Mouse (Mus musculus) left cerebral cortex, adult 11 months (tissue): ENCODE results near the gene Msantd1.
"Not testable (repeated sequence)": the region's sequence is repeated elsewhere in the genome, so short reads cannot be mapped to it uniquely, and the experiment has no call there.

Source experiments
- DNase-seq: peaks from one replicate; pipeline ENCODE4 v3.0.0; 2022; ENCODE audit warnings: low spot score

Gene Msantd1

GRCm38 (mm10) chr5:34907910-34908725 is at the start of gene Msantd1:
TSS of gene Msantd1 (plus strand) at chr5:34908012.
- no peak for DNase-seq

GRCm38 (mm10) chr5:34865367-34865766 is 42.4 kb upstream of the Msantd1 start:
- DNase-seq, result no peak

- not testable (repeated sequence) for DNase-seq
Measured at GRCm38 (mm10) chr5:34880307-34880706, 27.5 kb upstream of the Msantd1 start.

GRCm38 (mm10) chr5:34881023-34881422 is 26.8 kb upstream of the Msantd1 start:
- DNase-seq, result no peak

- no peak for DNase-seq
Measured at GRCm38 (mm10) chr5:34885250-34885649, 22.6 kb upstream of the Msantd1 start.

GRCm38 (mm10) chr5:34889252-34889651 is 18.6 kb upstream of the Msantd1 start:
- no peak for DNase-seq

GRCm38 (mm10) chr5:34896697-34897453 is 10.9 kb upstream of the Msantd1 start:
- DNase-seq, result no peak

- DNase-seq, result no peak
Measured at GRCm38 (mm10) chr5:34899787-34900469, 7.9 kb upstream of the Msantd1 start.

- DNase-seq, result no peak
Measured at GRCm38 (mm10) chr5:34902371-34902770, 5.4 kb upstream of the Msantd1 start.

GRCm38 (mm10) chr5:34902811-34903385 is 4.9 kb upstream of the Msantd1 start:
- peak; percentile 29 for DNase-seq

GRCm38 (mm10) chr5:34904412-34904811 is 3.4 kb upstream of the Msantd1 start:
- no peak for DNase-seq

- DNase-seq, result no peak
Measured at GRCm38 (mm10) chr5:34907230-34907629, 582 bp upstream of the Msantd1 start.

GRCm38 (mm10) chr5:34908726-34909633 is 1.2 kb downstream of the Msantd1 start:
- no peak for DNase-seq

- DNase-seq, result no peak
Measured at GRCm38 (mm10) chr5:34909634-34910503, 2.1 kb downstream of the Msantd1 start.

GRCm38 (mm10) chr5:34910504-34910815 is 2.6 kb downstream of the Msantd1 start:
- DNase-seq, result no peak

GRCm38 (mm10) chr5:34915801-34916200 is 8.0 kb downstream of the Msantd1 start:
- peak; percentile 57 for DNase-seq

GRCm38 (mm10) chr5:34917234-34917655 is 9.4 kb downstream of the Msantd1 start:
- no peak for DNase-seq

GRCm38 (mm10) chr5:34918785-34919184 is 11.0 kb downstream of the Msantd1 start:
- DNase-seq, result no peak

GRCm38 (mm10) chr5:34922531-34922930 is 14.7 kb downstream of the Msantd1 start:
- no peak for DNase-seq

- DNase-seq, result no peak
Measured at GRCm38 (mm10) chr5:34923920-34924319, 16.1 kb downstream of the Msantd1 start.
